Mouse (Mus musculus) hindbrain, embryonic 15.5 days (tissue): Measurements from ENCODE around the gene Slc4a4. TPM values are rescaled to one million over a fixed set of nuclear protein-coding genes. Genes with fewer than 3 reads are reported as not detected.
"Not testable (repeated sequence)": the region's sequence is repeated elsewhere in the genome, so short reads cannot be mapped to it uniquely, and the experiment has no call there.

ENCODE experiments used
- ATAC-seq: fragments of 200-750 bp; cut with Nextera tagmentation; 2 replicates; pipeline ENCODE4 v1.8.0; 2017; ENCODE audit warnings: low read depth, moderate number of reproducible peaks, moderate TSS enrichment; ENCODE audit not compliant: low FRiP score
- H3K27ac ChIP-seq: fragments of 300-500 bp; sonication (generic); replicated peaks from 2 replicates; pipeline ENCODE4 v1.5.1; 2015; ENCODE audit warnings: mild to moderate bottlenecking, inconsistent platforms
- H3K27me3 ChIP-seq: fragments of 300-500 bp; sonication (generic); 2 replicates; pipeline ENCODE4 v1.6.1; 2015; ENCODE audit warnings: control low read depth, inconsistent platforms
- H3K36me3 ChIP-seq: fragments of 300-500 bp; sonication (generic); 2 replicates; pipeline ENCODE4 v1.6.1; 2015; ENCODE audit warnings: control low read depth, inconsistent platforms
- H3K4me1 ChIP-seq: fragments of 300-500 bp; sonication (generic); replicated peaks from 2 replicates; pipeline ENCODE4 v1.6.1; 2015; ENCODE audit warnings: control low read depth, inconsistent platforms
- H3K4me2 ChIP-seq: fragments of 300-500 bp; sonication (generic); 2 replicates; pipeline ENCODE4 v1.6.1; 2015; ENCODE audit warnings: moderate library complexity, mild to moderate bottlenecking, inconsistent platforms
- H3K4me3 ChIP-seq: fragments of 300-500 bp; sonication (generic); 2 replicates; pipeline ENCODE4 v1.5.1; 2015; ENCODE audit warnings: mild to moderate bottlenecking, inconsistent platforms
- H3K9ac ChIP-seq: fragments of 300-500 bp; sonication (generic); 2 replicates; pipeline ENCODE4 v1.6.1; 2015; ENCODE audit warnings: inconsistent platforms
- H3K9me3 ChIP-seq: fragments of 300-500 bp; sonication (generic); 2 replicates; pipeline ENCODE4 v1.6.1; 2016; ENCODE audit warnings: control low read depth, inconsistent platforms
- WGBS: fragments of 180-500 bp; shearing (Covaris S2); methylation state at CpG from one replicate; pipeline ENCODE4 v1.1.7; 2015; 5-methylcytosine and 5-hydroxymethylcytosine counted together
- polyA plus RNA-seq: library from polyadenylated mRNA; unstranded; fragments of >200 nt; fragmentation: Nextera tagmentation; extraction: Ambion mirVana; gene quantifications from 2 replicates; pipeline ENCODE4 v1.2.1, GENCODE M21; 2015

The Slc4a4 gene
- polyA plus RNA-seq, 1 experiment from 2014 or later, result 13.4 TPM

DNA sequence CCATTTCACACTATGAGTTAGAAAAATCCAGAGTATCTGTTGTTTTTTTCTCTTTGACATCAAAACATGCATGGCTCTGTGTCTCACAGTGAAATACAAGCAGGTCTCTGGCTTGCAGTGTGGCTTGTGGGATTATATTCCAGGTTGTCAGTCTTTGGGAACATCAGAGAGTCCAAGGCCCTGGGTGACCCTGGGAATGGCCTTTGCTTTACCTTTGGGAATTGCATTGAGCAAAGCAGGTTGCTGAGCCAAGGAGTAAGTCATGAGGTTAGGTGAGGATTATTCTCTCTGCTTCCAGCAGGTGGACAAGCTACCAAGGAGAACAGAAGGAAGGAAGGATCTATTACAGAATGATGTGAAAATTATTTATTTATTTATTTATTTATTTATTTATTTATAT lies 102.4 kb downstream of the Slc4a4 start:
- H3K27me3 ChIP-seq, result no peaks in the 10 kb centered on the region

DNA sequence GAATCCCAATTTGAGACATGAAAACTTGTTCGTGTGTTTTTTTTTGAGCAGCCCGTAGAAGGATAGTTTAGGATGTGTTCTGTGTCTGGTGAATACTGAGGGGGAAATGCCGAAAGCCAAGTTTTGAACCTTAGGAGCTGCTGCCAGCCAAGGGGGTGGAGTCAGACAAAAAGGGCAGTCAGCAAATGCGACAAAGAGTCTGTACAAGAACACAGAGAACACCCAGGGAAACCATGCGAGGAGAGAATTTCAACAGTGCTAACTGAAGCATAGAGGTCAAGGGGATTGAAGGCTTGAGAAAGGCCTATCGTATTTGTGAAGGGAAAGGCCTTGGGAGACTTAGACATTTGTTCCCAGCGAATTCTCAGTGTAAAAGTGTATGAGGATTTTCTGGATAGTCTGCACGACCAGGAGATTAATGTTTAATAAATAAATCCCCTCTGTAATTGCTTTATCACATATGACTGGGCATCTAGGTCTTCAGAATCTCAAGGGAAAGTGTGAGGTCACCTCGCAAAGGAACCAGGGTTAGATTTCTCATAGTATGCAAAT lies 103.7 kb downstream of the Slc4a4 start:
- Histone ChIP-seq H3K36me3 (no peaks in the 10 kb centered on the region), H3K9ac (no peak overlapping the region), H3K4me2 (no peak overlapping the region), H3K4me1 (no peaks in the 10 kb centered on the region), H3K27me3 (no peaks in the 10 kb centered on the region), H3K4me3 (no peak overlapping the region), H3K9me3 (no peaks in the 10 kb centered on the region; the same call in 1 of the 2 replicates), H3K27ac (0 out of 2 replicates have a peak overlapping the region, but pooled peaks have one; percentile 42)
- 68% methylated on average over 9 of the region's 9 CpGs for WGBS
- ATAC-seq, result 0 out of 2 replicates have a peak, but pooled peaks have one; percentile 51

More for the DNA sequence above, 102.4 kb downstream of the Slc4a4 start:
- no peak overlapping the region for H3K4me3 ChIP-seq
- no peaks in the 10 kb centered on the region for H3K4me1 ChIP-seq
- no peak overlapping the region for H3K4me2 ChIP-seq
- H3K9me3 ChIP-seq, result no peaks in the 10 kb centered on the region; the same call in 1 of the 2 replicates
- no peak overlapping the region for H3K9ac ChIP-seq
- no peaks in the 10 kb centered on the region for H3K36me3 ChIP-seq
- H3K27ac ChIP-seq, result no peak overlapping the region
- ATAC-seq, result no peak

DNA sequence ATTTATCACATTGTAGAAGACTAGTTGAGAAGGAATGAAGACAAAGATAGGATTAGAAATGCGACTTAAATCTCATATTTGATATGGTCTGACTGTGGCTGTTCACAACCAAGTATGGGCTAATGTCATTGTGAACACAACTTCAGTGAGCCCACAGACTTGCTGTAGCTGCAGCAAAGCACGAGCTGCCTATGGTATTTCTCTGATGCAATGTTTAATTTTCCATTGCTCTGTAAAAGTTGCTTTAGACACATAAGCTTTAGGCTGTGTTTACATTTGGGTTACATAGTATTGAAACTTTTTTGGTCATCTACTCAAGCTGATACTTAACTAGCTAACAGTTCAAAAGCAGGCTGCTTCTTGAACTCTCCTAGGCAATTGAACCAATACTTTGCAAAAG lies 104.7 kb downstream of the Slc4a4 start:
- H3K4me3 ChIP-seq, H3K36me3 ChIP-seq, H3K4me1 ChIP-seq, H3K9ac ChIP-seq, H3K4me2 ChIP-seq, H3K9me3 ChIP-seq, H3K27ac ChIP-seq, H3K27me3 ChIP-seq, ATAC-seq: not testable (repeated sequence)
- 93% methylated on average over 2 of the region's 2 CpGs for WGBS

DNA sequence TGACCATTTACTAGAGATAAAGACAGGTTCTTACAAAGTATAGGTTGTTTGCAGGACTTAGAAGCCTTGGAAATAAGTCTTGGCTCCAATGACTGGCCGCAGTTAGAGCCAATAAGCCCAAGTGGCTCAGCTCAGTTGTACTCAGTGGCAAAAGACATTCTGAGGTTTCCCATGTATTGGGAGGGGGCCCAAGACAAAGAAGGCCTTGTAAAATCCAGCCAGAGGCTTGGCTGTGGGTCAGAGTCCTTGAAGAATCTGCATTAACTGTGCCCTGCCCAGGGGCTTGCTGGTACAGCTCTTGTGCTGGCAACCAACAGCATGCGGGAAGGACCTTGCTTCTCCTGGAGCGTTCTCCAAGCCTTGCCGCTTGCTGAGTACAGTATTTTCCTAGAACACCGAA lies 107.9 kb downstream of the Slc4a4 start:
- Histone ChIP-seq H3K9ac (no peak overlapping the region), H3K4me1 (no peaks in the 10 kb centered on the region), H3K27me3 (no peaks in the 10 kb centered on the region), H3K36me3 (no peaks in the 10 kb centered on the region), H3K4me3 (no peak overlapping the region), H3K4me2 (no peak overlapping the region), H3K27ac (peak overlapping the region; percentile 57; the same call in 1 of the 2 replicates), H3K9me3 (no peaks in the 10 kb centered on the region)
- ATAC-seq, result peak; percentile 87
- 85% methylated on average over 5 of the region's 5 CpGs for WGBS

DNA sequence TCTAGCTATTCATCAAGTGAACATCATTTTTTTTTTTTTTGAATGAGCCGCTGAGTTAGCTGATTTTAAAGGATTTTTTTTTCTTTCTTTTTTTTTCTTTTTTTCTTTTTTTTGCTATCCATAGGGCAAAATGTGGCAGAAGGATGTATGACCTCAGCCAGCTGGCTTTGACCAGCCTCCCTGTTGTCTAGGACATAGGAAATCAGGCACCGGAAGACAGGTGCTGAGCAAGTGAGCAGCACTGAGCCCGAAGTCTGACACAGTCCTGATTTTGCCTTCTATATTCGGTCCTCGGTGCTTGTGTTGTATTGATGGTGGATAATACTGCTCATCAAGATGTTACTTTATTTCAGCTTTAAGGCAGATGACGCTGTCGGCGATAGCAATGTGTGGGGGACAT lies 109.6 kb downstream of the Slc4a4 start:
- Histone ChIP-seq H3K4me1 (no peaks in the 10 kb centered on the region), H3K9me3 (no peaks in the 10 kb centered on the region), H3K9ac (no peak overlapping the region), H3K4me2 (no peak overlapping the region), H3K36me3 (no peaks in the 10 kb centered on the region), H3K27me3 (no peaks in the 10 kb centered on the region), H3K27ac (no peak overlapping the region), H3K4me3 (no peak overlapping the region)
- 97% methylated on average over 8 of the region's 8 CpGs for WGBS
- no peak for ATAC-seq

DNA sequence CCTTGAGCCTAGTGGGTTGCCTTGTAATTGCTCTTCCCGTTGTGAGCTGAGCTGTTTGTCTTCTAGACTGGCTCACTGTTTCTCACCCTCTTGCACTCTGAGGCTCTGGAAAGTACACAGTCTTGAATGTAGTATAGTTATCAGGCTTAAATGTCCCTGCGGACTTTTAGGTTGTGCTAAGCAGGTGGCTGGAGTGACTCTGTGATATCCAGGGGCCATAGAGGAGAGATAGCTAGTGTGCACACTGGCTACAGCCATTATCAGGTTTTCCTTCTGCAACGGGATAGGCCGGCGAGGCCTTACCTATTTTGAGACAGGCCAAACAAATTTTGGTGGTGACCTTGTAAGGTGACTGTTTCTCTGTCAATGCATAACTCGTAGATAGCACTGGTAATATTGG lies 110.7 kb downstream of the Slc4a4 start:
- ATAC-seq, result no peak
- Histone ChIP-seq H3K4me3 (no peak overlapping the region), H3K27me3 (no peaks in the 10 kb centered on the region), H3K27ac (no peak overlapping the region), H3K4me2 (no peak overlapping the region), H3K9me3 (no peaks in the 10 kb centered on the region), H3K4me1 (no peaks in the 10 kb centered on the region), H3K9ac (no peak overlapping the region), H3K36me3 (no peaks in the 10 kb centered on the region)
- 91% methylated on average over 6 of the region's 6 CpGs for WGBS

DNA sequence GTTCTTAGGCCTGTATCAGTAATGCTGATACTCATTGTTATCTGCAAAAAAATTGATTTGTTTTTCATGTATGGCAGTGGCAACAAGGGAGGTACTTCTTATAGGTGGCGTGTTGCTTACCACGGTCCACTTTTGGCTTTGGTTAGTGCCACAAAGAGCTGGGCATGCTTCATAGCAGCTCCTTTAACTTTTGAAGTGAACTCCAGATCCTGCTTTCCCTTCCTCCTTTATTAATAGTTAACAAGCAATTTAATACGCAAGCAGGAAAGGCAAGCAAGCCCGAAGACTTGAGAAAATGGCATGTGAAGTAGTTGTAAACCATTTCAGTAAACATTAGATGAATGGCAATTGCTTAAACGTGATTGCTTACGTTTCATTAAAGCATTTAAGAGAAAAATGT lies 113.2 kb downstream of the Slc4a4 start:
- no peak overlapping the region for H3K27ac ChIP-seq
- H3K4me1 ChIP-seq, result no peaks in the 10 kb centered on the region
- no peaks in the 10 kb centered on the region for H3K27me3 ChIP-seq
- no peak for ATAC-seq
- no peak overlapping the region for H3K4me3 ChIP-seq
- no peak overlapping the region for H3K4me2 ChIP-seq
- H3K9me3 ChIP-seq, result no peaks in the 10 kb centered on the region
- no peaks in the 10 kb centered on the region for H3K36me3 ChIP-seq
- 94% methylated on average over 6 of the region's 6 CpGs for WGBS
- H3K9ac ChIP-seq, result no peak overlapping the region

DNA sequence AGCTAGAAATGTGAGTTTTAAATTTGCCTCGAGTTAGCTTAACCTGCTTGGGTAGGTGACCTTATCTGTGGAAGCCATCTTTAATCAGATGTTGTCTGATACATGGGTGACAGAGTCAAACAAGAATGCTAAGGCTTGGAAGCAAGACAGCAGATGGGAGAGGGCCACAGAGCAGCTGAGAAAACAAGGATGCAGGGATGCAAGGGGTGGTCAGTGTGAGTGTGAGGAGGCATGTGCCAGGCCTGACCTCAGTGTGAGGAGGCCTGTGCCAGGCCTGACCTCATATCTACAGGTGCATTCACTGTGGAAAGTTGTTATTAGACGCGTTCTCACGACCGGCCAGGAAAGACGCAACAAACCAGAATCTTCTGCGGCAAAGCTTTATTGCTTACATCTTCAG lies 114.0 kb downstream of the Slc4a4 start:
- Histone ChIP-seq H3K9me3 (no peaks in the 10 kb centered on the region), H3K27ac (no peak overlapping the region)
- WGBS, result 97% methylated on average over 7 of the region's 7 CpGs

DNA sequence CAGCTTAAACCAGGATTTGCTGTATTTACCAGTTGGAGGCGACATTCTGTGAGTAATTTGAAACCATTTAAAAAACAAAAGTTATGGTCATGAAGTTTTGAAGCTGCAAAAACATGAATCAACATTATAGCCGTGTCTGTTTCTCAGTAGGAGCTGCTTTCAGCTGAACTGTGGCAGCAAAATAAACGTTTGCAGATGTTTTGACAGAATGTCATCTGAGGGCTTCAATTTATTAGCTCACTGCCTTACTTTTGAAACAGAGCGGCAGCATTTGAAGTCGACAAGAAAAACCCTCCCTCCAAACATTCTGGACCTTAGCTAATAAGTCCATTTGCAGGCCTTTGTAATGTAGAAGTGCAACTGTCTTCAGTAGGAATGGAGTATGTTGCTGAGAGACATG lies 123.5 kb downstream of the Slc4a4 start:
- H3K36me3 ChIP-seq, result no peaks in the 10 kb centered on the region
- no peak overlapping the region for H3K9ac ChIP-seq
- H3K9me3 ChIP-seq, result no peaks in the 10 kb centered on the region
- H3K4me2 ChIP-seq, result no peak overlapping the region
- no peak overlapping the region for H3K4me3 ChIP-seq
- no peak for ATAC-seq
- no peaks in the 10 kb centered on the region for H3K27me3 ChIP-seq
- H3K4me1 ChIP-seq, result no peaks in the 10 kb centered on the region
- WGBS, result 68% methylated on average over 5 of the region's 5 CpGs
- no peak overlapping the region for H3K27ac ChIP-seq

More for the DNA sequence above, 114.0 kb downstream of the Slc4a4 start:
- H3K4me2 ChIP-seq, result no peak overlapping the region
- no peaks in the 10 kb centered on the region for H3K27me3 ChIP-seq
- H3K36me3 ChIP-seq, result no peaks in the 10 kb centered on the region
- no peak overlapping the region for H3K9ac ChIP-seq
- ATAC-seq, result no peak
- H3K4me3 ChIP-seq, result no peak overlapping the region
- no peaks in the 10 kb centered on the region for H3K4me1 ChIP-seq

DNA sequence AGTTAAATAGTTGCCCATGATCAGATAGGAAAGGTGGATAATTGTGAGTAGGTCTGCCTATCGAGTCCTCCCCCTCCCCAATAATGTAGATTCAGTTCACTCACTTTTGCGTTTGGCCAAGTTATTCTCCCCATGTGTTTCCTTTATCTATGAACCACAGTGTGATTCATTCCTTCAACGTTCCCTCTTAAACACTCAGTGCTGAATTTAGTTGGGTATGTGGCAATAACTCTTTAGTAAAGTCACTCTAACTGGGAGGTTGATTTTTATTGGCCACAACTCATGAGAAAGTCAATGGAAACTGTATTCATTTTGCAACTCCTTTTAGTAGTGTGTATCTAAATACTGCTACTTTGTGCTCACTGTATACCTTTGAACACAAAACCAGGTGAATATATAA lies 125.8 kb downstream of the Slc4a4 start:
- Histone ChIP-seq H3K4me3 (no peak overlapping the region), H3K27me3 (no peaks in the 10 kb centered on the region), H3K4me2 (no peak overlapping the region), H3K9me3 (no peaks in the 10 kb centered on the region), H3K9ac (no peak overlapping the region), H3K4me1 (no peaks in the 10 kb centered on the region), H3K36me3 (no peaks in the 10 kb centered on the region), H3K27ac (no peak overlapping the region)
- WGBS, result 92% methylated on average over 3 of the region's 3 CpGs
- ATAC-seq, result no peak

DNA sequence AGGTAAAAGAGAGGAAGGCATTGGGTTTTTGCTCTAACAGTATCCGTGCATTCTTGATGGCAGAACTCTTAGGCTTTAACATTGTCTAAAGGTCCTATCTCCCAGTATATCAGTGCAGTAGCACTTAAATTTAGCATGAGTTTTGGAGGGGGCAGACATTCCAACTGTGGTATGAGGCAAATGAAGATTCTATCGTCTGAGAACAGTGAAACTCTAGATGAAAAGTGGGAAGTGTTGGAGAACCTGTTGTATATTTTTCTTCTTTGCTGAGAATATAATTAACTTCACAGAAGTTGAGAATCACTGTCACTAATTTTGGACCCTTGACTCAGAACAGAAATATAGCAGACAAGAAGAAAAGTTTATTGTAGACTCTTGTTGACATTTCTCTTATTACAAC lies 128.2 kb downstream of the Slc4a4 start:
- Histone ChIP-seq H3K4me2 (no peak overlapping the region), H3K4me3 (no peak overlapping the region), H3K9ac (no peak overlapping the region), H3K9me3 (no peaks in the 10 kb centered on the region), H3K4me1 (no peaks in the 10 kb centered on the region), H3K36me3 (no peaks in the 10 kb centered on the region), H3K27me3 (no peaks in the 10 kb centered on the region), H3K27ac (no peak overlapping the region)
- WGBS, result 90% methylated on average over 2 of the region's 2 CpGs
- no peak for ATAC-seq

DNA sequence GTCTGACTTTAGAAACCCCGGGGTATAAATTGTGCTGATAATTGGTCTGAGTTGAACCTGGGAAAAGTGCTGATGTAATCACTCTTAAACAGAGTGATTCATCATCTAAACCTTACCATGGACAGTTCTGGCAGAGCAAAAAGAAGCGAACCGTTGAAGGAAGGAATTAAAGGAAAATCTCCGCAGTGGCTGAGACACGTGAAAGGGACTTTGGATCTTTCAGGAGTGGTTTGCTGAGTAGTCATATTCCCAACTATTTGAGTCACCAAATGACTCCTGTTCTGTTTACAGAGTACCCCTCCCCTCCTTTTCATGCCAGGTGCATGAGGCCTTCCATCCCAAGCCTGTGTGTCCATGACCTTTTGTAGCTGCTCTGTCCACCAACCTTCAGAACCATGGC lies 129.3 kb downstream of the Slc4a4 start:
- ATAC-seq, result no peak
- H3K4me3 ChIP-seq, result no peak overlapping the region
- WGBS, result 81% methylated on average over 5 of the region's 5 CpGs
- H3K27me3 ChIP-seq, result no peaks in the 10 kb centered on the region
- H3K4me2 ChIP-seq, result no peak overlapping the region
- H3K4me1 ChIP-seq, result no peaks in the 10 kb centered on the region
- H3K36me3 ChIP-seq, result no peaks in the 10 kb centered on the region
- H3K27ac ChIP-seq, result no peak overlapping the region
- no peak overlapping the region for H3K9ac ChIP-seq
- no peaks in the 10 kb centered on the region for H3K9me3 ChIP-seq

DNA sequence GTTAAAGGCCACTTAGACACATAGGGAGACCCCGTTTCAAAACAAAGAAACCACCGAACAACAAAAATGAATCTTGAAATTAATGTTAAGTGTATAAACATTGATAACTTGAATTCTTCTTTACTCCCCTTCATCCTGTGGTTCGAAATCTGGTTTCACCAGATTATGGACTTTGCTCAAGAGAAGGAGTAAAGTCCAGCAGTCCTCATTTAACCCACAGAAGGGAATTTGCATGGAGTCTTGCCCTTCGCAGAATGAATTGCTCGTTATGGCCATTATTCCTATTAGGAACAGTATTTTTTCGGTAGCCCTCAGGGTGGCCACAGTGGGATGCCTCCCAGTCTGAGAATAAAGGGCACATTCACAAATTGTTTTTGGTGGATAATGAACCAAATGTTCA lies 131.9 kb downstream of the Slc4a4 start:
- 77% methylated on average over 6 of the region's 6 CpGs for WGBS
- no peaks in the 10 kb centered on the region for H3K9me3 ChIP-seq
- H3K4me2 ChIP-seq, result no peak overlapping the region
- no peak for ATAC-seq
- H3K4me1 ChIP-seq, result no peaks in the 10 kb centered on the region
- no peak overlapping the region for H3K9ac ChIP-seq
- no peaks in the 10 kb centered on the region for H3K27me3 ChIP-seq
- H3K27ac ChIP-seq, result no peak overlapping the region
- H3K4me3 ChIP-seq, result no peak overlapping the region
- H3K36me3 ChIP-seq, result no peaks in the 10 kb centered on the region
